Mouse (Mus musculus) R1 (cell line): ENCODE measurements around the gene Olfr681.
"Not testable (repeated sequence)": the region's sequence is repeated elsewhere in the genome, so short reads cannot be mapped to it uniquely, and the experiment has no call there.

Experiments
- DNase-seq: peaks from one replicate; pipeline ENCODE4 v3.0.0-alpha.2; 2018; ENCODE audit warnings: low read depth, low spot score

Olfr681 gene

GRCm38 (mm10) chr7:105116536-105116935, at the start of gene Olfr681:
TSS of gene Olfr681 (plus strand) at chr7:105116836.
- no peak for DNase-seq

GRCm38 (mm10) chr7:105080905-105081304, 35.7 kb upstream of the Olfr681 start, which contains the start of gene Olfr679:
TSS of gene Olfr679 (plus strand) at chr7:105081205.
- DNase-seq, result no peak

GRCm38 (mm10) chr7:105092717-105093116, 23.9 kb upstream of the Olfr681 start, which contains the start of gene Olfr680-ps1:
TSS of gene Olfr680-ps1 (minus strand) at chr7:105092817.
- not testable (repeated sequence) for DNase-seq

- DNase-seq, result no peak
Observed at GRCm38 (mm10) chr7:105141275-105141674, 24.6 kb downstream of the Olfr681 start.

GRCm38 (mm10) chr7:105146912-105147311, 30.3 kb downstream of the Olfr681 start, which contains the start of gene Olfr683:
TSS of gene Olfr683 (minus strand) at chr7:105147012.
- no peak for DNase-seq

- DNase-seq, result no peak
Observed at GRCm38 (mm10) chr7:105163553-105163952, 46.9 kb downstream of the Olfr681 start, which contains the start of gene Olfr684. TSS of gene Olfr684 (minus strand) at chr7:105163653.

GRCm38 (mm10) chr7:105170773-105171172, 54.1 kb downstream of the Olfr681 start:
- DNase-seq, result peak; percentile 14
